Mouse (Mus musculus) left cerebral cortex, adult 8-10 months (tissue): ENCODE measurements at regions not wholly inside any gene's neighbourhood (a gene's known extent, or its start where the extent isn't known, plus 50 kb on each side); places are given as distances from the start of the nearest gene placed in this dataset.

ENCODE experiments used
- DNase-seq, 2 experiments: peaks; one replicate each; pipeline ENCODE4 v3.0.0; 2022; ENCODE audit warnings: low spot score in 2 of 2

DNA sequence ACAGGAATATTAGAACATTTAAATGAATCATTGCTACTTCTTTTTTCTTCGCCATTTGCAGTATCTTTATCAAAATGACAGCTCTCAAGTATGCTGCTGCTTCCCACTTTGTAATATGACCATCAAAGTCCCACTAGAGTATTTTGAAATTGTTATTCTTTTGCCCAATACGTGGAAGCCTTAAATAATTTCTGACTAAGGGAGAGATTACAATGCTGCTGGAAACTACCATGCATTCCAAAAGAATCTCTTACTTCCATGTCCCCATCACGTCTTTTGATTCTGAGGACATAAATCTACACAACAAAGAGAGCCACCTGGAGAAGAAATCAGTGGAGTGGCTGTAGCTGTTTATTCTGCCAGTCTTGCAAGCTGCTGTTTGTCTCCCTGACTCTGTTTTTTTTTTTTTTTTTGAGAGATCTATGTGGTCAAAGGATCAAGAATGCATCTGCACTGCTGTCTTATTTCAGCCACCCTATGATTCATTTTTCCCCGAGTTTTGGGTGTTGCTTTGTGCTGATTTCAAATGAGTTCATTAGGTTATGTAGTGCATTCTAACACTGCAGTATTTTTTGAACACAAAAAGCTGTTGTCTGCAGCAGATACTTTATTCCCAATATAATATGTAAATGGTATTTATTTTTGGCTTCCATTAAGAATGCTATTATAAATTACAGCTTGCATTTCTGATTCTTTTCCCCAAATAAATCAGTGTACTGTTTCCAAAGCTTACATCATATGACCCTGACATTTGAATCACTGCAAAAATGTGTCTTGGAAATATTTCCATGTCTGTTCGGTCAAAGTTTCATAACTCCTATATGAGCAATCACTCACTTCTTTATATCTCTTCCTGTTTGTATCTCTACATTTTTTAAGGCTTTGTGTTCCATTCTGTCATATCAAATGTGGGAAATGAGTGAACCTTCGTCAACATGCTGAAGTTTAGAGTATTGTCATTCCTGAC, 53.1 kb upstream of the Trim52 start:
- no peak for DNase-seq
